Mouse (Mus musculus): ENCODE data around the gene Hoxd8. TPM values are rescaled to one million over a fixed set of nuclear protein-coding genes. Genes with fewer than 3 reads are reported as not detected.

Gene Hoxd8
- polyA plus RNA-seq, 1 experiment, result not detected

GRCm38 (mm10) chr2:74673835-74674425 lies 30.5 kb upstream of the Hoxd8 start:
- H3K27ac ChIP-seq (ENCODE audit: insufficient read depth, low read length), result no peak overlapping the region
- TF ChIP-seq POLR2A (IDR thresholded peaks at IDR 0.05; ENCODE audit: borderline replicate concordance, insufficient read depth, low read length) (no peak), CTCF (IDR thresholded peaks at IDR 0.05; ENCODE audit: borderline replicate concordance, insufficient read depth, low read depth, low read length) (no peak)
- peaks cover 9% of the 10 kb centered on the region; the same call in 1 of the 2 replicates for H3K27me3 ChIP-seq (ENCODE audit: control insufficient read depth, insufficient read depth, low read length)
- H3K4me3 ChIP-seq (replicated peaks; ENCODE audit: insufficient read depth, low read depth, low read length), result no peak overlapping the region
- WGBS, result 2% methylated on average over 24 of the region's 24 CpGs
- H3K4me1 ChIP-seq (ENCODE audit: control insufficient read depth, insufficient read depth, low read length), result no peaks in the 10 kb centered on the region
- no peak for DNase-seq

DNA sequence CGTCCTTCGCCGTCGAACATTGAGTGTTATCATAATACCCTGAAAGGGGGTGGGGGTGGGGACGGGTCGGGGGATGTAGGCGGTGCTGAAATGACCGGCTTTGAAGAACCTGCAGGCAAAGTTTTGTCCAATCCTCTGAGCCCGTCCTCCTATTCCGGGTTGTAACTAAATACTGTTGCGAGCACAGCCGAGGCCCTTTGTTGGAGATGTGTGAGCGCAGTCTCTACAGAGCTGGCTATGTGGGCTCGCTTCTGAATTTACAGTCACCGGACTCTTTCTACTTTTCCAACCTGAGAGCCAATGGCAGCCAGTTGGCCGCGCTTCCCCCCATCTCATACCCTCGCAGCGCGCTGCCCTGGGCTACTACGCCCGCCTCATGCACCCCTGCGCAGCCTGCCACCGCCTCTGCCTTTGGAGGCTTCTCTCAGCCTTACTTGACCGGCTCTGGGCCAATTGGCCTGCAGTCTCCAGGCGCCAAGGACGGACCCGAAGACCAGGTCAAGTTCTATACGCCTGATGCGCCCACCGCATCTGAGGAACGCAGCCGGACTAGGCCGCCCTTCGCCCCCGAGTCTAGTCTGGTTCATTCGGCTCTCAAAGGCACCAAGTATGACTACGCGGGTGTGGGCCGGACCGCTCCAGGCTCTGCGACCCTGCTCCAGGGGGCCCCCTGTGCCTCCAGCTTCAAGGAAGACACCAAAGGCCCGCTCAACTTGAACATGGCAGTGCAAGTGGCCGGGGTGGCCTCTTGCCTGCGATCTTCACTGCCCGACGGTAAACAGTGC lies 29.3 kb upstream of the Hoxd8 start, which contains the start of gene Hoxd12:
Hoxd12 (plus strand) TSS at position 133 of the 785 bp plus-strand sequence.
- Histone ChIP-seq H3K4me3 (replicated peaks; ENCODE audit: insufficient read depth, low read depth, low read length) (no peak within 1 kb of the TSS), H3K27me3 (ENCODE audit: control insufficient read depth, insufficient read depth, low read length) (peaks cover 6% of the 10 kb centered on the region; the same call in 1 of the 2 replicates), H3K4me1 (ENCODE audit: control insufficient read depth, insufficient read depth, low read length) (no peaks in the 10 kb centered on the region), H3K27ac (ENCODE audit: insufficient read depth, low read length) (no peak within 1 kb of the TSS)
- WGBS, result 4% methylated on average over 47 of the region's 47 CpGs
- no peak for DNase-seq
- no peak for TF ChIP-seq POLR2A (IDR thresholded peaks at IDR 0.05; ENCODE audit: borderline replicate concordance, insufficient read depth, low read length)
- TF ChIP-seq CTCF (IDR thresholded peaks at IDR 0.05; ENCODE audit: borderline replicate concordance, insufficient read depth, low read depth, low read length), result no peak

GRCm38 (mm10) chr2:74675666-74676282 lies 28.6 kb upstream of the Hoxd8 start:
- no peak overlapping the region for H3K4me3 ChIP-seq (replicated peaks; ENCODE audit: insufficient read depth, low read depth, low read length)
- no peak overlapping the region for H3K27ac ChIP-seq (ENCODE audit: insufficient read depth, low read length)
- H3K4me1 ChIP-seq (ENCODE audit: control insufficient read depth, insufficient read depth, low read length), result no peaks in the 10 kb centered on the region
- WGBS, result 4% methylated on average over 23 of the region's 24 CpGs
- peaks cover 8% of the 10 kb centered on the region; the same call in 1 of the 2 replicates for H3K27me3 ChIP-seq (ENCODE audit: control insufficient read depth, insufficient read depth, low read length)
- TF ChIP-seq POLR2A (IDR thresholded peaks at IDR 0.05; ENCODE audit: borderline replicate concordance, insufficient read depth, low read length), result no peak
- TF ChIP-seq CTCF (IDR thresholded peaks at IDR 0.05; ENCODE audit: borderline replicate concordance, insufficient read depth, low read depth, low read length), result no peak
- no peak for DNase-seq

DNA sequence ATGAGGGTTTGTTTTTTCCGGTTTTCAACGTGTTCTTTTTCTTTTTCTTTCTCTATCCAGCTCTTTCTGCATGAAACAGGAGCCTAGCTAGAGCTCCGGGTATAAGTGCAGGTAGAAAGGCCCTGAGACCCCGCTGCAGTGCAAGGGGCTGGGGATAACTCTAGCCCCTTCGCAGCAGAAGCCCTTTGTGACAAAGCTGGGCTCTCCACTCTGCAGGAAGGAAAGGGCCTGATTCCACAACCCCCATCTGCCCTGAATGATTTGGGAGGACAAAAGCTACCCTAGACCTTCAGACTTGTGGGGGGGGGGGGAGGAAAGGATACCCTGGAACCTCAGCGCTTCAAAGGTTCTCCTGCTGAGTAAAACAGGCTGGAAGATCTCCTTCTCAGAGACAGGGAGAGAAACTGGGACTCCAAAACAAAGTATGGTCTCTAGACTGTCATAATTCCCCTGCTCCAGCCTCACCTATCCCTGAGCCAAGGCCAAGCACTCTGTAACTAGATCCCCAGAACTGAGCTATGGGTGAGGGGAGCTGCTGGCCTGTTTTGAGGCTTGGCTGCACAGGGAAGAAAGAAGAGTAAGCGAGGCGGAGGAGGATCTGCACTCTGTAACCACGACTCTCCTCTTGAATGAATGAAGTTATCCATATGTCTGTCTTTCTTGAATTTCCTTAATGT lies 27.9 kb upstream of the Hoxd8 start:
- H3K27me3 ChIP-seq (ENCODE audit: control insufficient read depth, insufficient read depth, low read length), result peaks cover 8% of the 10 kb centered on the region; the same call in 1 of the 2 replicates
- H3K27ac ChIP-seq (ENCODE audit: insufficient read depth, low read length), result no peak overlapping the region
- no peak for DNase-seq
- TF ChIP-seq CTCF (IDR thresholded peaks at IDR 0.05; ENCODE audit: borderline replicate concordance, insufficient read depth, low read depth, low read length) (no peak), POLR2A (IDR thresholded peaks at IDR 0.05; ENCODE audit: borderline replicate concordance, insufficient read depth, low read length) (no peak)
- H3K4me1 ChIP-seq (ENCODE audit: control insufficient read depth, insufficient read depth, low read length), result no peaks in the 10 kb centered on the region
- WGBS, result 3% methylated on average over 9 of the region's 9 CpGs
- no peak overlapping the region for H3K4me3 ChIP-seq (replicated peaks; ENCODE audit: insufficient read depth, low read depth, low read length)

DNA sequence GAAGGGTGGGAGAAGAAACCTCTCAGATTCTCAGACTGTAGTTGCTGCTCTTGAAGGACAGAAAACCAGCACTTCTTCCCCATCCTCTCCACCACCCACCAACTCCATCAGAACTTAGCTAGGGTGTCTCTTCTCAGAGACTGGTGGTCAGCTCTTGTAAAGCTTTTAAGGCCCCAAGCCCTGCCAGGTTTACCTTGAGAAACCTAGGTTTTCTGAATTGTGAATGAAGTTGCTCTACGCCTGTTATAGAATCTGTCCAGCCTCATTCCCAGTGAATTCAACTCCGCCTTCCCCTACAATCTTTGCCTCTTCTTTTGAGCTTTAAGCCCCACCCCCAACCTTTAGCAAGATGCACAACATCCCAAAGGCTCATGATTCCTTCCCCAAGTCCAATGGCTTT lies 27.3 kb upstream of the Hoxd8 start:
- no peak for DNase-seq
- no peak for TF ChIP-seq CTCF (IDR thresholded peaks at IDR 0.05; ENCODE audit: borderline replicate concordance, insufficient read depth, low read depth, low read length)
- no peak for TF ChIP-seq POLR2A (IDR thresholded peaks at IDR 0.05; ENCODE audit: borderline replicate concordance, insufficient read depth, low read length)
- Histone ChIP-seq H3K4me3 (replicated peaks; ENCODE audit: insufficient read depth, low read depth, low read length) (no peak overlapping the region), H3K27me3 (ENCODE audit: control insufficient read depth, insufficient read depth, low read length) (peaks cover 8% of the 10 kb centered on the region; the same call in 1 of the 2 replicates), H3K27ac (ENCODE audit: insufficient read depth, low read length) (no peak overlapping the region), H3K4me1 (ENCODE audit: control insufficient read depth, insufficient read depth, low read length) (no peaks in the 10 kb centered on the region)
- 11% methylated on average over 2 of the region's 2 CpGs for WGBS

- Histone ChIP-seq H3K27me3 (ENCODE audit: control insufficient read depth, insufficient read depth, low read length) (peaks cover 16% of the 10 kb centered on the region; the same call in 1 of the 2 replicates), H3K4me1 (ENCODE audit: control insufficient read depth, insufficient read depth, low read length) (no peaks in the 10 kb centered on the region), H3K27ac (ENCODE audit: insufficient read depth, low read length) (no peak within 1 kb of the TSS), H3K4me3 (replicated peaks; ENCODE audit: insufficient read depth, low read depth, low read length) (no peak within 1 kb of the TSS)
- no peak for DNase-seq
- 2% methylated on average over 15 of the region's 15 CpGs for WGBS
- no peak for TF ChIP-seq POLR2A (IDR thresholded peaks at IDR 0.05; ENCODE audit: borderline replicate concordance, insufficient read depth, low read length)
- TF ChIP-seq CTCF (IDR thresholded peaks at IDR 0.05; ENCODE audit: borderline replicate concordance, insufficient read depth, low read depth, low read length), result no peak
Measured at GRCm38 (mm10) chr2:74678891-74679595, 25.4 kb upstream of the Hoxd8 start, which contains the start of gene Hoxd11. Hoxd11 (plus strand) TSS chr2:74679557.

DNA sequence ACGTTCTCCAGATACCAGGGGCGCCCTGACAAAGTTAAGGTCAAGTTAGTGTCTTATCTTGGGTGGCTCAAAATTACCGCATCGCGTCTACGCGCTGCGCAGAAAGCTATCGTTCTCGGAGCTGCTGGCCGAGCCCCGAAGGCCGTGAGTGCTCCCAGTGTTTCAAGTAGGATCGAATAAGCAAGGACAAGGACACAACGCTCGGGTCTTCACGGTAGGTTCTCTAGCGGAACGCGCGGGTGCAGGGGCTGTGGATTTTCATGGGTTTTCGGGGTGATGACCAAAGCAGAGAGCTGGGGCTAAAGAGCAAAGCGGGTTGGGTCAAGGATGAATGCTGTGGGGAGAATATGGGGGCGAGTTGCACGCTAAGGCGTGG lies 24.8 kb upstream of the Hoxd8 start:
- no peak for DNase-seq
- TF ChIP-seq CTCF (IDR thresholded peaks at IDR 0.05; ENCODE audit: borderline replicate concordance, insufficient read depth, low read depth, low read length) (no peak), POLR2A (IDR thresholded peaks at IDR 0.05; ENCODE audit: borderline replicate concordance, insufficient read depth, low read length) (no peak)
- H3K27me3 ChIP-seq (ENCODE audit: control insufficient read depth, insufficient read depth, low read length), result peaks cover 17% of the 10 kb centered on the region; the same call in 1 of the 2 replicates
- no peak overlapping the region for H3K27ac ChIP-seq (ENCODE audit: insufficient read depth, low read length)
- WGBS, result 3% methylated on average over 26 of the region's 26 CpGs
- no peak overlapping the region for H3K4me3 ChIP-seq (replicated peaks; ENCODE audit: insufficient read depth, low read depth, low read length)
- no peaks in the 10 kb centered on the region for H3K4me1 ChIP-seq (ENCODE audit: control insufficient read depth, insufficient read depth, low read length)

Measured in cerebellum, adult 2 months (tissue).